Mouse (Mus musculus) telencephalon, adult 2 months (tissue): Measurements from ENCODE around the gene Col8a1.

Experiments used
- DNase-seq: peaks from one replicate; pipeline ENCODE4 v3.0.0-alpha.2; 2011; ENCODE audit warnings: low read depth, low spot score

Gene Col8a1

GRCm38 (mm10) chr16:57754526-57755125 is at the start of gene Col8a1:
TSS of gene Col8a1 (minus strand) at chr16:57754737.
- no peak for DNase-seq

- DNase-seq, result no peak
These were observed 47.3 kb upstream of the Col8a1 start for GRCm38 (mm10) chr16:57801886-57802285.

DNA sequence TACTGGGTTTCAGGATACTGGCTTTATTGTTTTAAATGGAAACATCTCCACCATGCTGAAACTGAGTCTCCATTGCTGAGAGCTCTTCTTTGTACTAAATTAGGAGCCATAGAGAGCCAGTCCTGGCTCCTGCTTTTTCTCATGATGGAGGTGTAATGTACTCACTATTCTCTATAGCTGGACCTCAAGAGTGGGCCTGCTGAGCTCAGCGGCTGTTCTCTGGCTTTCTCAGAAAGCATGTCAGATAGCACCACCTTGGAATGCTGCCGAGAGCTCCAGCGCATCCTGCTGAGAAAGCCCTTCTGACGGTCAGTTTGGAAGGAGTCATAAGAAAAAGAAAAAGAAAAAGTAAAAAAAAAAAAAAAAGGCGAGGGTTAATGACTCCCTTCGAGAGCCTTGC is 41.8 kb upstream of the Col8a1 start:
- DNase-seq, result no peak

DNA sequence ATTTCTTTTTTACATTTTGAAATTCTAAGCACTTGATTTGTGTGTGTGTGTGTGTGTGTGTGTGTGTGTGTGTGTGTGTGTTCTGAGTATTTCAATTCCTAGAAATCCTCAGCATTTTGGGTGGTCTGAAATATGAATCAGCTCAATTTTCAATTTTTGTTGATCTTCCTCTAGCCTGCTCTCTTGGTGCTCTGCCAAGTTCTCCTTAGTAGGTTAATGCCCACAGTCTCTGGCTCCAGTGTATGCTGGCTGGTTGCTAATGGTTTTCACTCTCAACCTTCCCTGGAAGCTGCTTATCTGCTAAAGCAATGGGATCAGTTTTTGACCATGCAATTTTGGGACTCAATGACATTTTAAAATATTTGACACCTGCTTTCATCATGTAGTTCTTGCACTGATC is 24.5 kb upstream of the Col8a1 start:
- DNase-seq, result no peak

- DNase-seq, result no peak
These were observed 11.1 kb upstream of the Col8a1 start for GRCm38 (mm10) chr16:57765615-57766014.

DNA sequence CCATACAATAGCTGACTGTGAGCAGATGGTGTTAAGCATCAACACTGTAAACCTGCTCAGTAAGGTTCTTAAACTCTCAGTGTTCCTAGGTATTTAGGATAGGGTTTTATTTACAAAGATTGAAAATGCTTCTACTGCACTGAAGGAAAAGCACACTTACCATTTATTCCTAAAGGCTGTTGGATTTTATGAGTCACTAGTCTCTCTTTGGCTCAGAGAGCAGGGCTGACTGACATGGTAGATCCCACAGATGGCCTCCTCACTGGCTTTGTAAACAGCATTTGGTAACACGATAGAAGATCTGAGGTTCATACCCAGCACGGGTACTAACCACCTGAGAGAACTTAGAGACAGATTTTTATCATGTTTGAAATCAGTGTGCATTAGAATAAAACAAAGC is 5.3 kb upstream of the Col8a1 start:
- DNase-seq, result no peak

DNA sequence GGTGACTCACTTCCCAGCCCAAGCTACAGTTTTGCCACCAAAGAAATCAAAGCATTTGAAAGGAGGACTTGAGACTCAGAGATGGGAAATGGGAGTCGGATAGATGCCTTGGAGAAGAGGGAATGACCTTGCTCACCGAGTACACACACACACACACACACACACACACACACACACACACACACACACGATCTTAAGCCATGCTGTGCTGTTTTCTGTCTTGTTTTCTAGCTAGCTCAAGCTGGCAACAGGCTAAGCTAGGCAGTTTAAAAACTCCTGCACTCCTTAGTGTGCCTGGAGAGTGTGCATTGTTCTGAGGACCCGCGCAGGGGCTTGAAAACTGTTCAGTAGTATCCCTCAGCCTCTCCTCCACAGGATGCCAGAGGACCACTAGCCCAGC is 1.2 kb upstream of the Col8a1 start:
- DNase-seq, result no peak

DNA sequence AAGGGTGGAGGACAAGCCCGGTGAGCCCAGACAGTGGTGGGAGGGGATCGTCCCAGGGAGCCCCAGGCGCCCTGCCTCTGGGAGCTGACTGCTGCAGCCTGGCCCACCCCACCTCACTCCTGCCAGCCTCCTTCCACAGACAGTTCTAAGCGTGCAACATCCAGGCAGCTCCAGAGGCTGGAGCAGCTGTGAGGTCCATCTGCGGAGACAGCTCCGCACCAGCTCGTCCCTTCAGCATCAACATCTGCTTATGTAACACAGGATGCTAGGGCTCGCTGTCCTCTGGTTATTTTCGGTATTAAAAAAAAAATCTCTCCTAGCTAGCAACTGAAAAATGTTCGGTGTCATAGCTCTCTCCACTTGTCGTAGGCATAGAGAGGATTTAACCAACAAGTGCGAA is 704 bp upstream of the Col8a1 start:
- DNase-seq, result peak; percentile 57

DNA sequence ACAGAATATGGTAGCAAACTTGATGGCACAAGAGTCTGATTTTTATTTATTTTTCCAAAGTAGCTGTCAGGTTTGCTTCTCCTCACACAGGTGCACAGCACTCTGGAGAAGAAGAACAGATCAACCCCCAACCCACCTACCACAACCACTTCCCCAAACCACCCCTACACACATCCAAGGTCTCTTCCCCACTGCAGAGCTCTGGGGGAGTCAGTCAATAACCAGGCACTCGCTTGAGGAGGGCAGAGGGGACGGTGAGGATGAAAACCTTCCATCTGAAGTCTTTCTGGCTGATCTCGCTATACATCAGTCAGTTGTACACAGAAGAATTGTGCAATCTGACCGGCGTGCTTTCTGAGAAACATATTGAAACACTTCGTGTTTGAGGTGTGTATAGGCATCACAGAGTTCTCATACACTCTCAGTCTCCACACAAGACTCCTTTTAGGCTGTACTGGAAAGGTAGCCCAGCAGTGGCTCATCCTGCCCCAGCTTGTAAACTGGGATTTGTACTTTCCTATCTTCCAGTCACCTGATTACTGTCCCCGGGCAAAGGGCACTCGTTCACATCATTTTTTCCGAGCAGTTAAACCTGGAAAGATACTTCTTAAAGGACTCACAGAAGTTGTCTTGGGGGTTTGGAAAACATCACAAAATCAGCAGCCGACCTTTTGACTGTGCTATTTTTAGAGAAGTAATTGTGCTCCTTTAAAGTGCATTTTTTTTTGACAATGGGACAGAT is 827 bp downstream of the Col8a1 start:
- DNase-seq, result no peak

DNA sequence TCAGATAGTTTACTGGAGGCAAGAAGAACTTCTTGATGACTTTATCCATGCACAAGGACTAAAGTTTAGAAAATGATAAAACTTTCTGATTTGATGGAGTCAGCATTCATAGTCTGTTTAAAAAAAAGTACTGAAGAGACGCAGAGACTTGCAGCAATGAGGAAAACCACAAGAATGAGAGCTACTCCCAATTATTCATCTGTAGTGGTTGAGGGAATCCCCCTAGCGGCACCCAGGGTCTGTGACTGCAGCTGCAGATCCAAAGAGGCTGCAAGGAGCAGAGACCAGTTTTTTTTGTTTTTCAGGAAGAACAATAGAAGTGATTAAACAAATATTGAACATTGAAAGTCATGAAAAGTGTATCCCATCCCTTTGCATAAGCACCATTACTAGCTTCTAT is 4.0 kb downstream of the Col8a1 start:
- no peak for DNase-seq

DNA sequence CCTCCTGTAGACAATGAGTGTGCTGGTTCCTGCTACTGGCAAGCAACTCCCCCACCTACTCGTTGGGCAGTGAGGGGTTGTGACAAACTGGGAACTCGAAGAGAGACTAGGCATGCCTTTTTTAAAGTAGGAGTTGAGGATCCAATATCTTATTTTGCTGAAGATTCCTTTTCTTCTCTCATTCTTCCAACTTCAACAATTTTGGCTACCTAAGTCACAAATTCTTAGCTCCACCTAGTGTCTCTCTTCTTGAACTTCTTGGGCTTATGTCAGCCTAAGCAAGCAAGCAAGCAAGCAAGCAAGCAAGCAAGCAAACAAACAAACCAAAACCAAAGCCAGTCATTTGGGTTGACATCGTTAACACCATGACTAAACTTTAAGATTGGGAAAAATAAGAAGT is 6.4 kb downstream of the Col8a1 start:
- no peak for DNase-seq

- DNase-seq, result no peak
These were observed 7.0 kb downstream of the Col8a1 start for GRCm38 (mm10) chr16:57747357-57748056.

- DNase-seq, result no peak
These were observed 14.4 kb downstream of the Col8a1 start for GRCm38 (mm10) chr16:57740169-57740568.

DNA sequence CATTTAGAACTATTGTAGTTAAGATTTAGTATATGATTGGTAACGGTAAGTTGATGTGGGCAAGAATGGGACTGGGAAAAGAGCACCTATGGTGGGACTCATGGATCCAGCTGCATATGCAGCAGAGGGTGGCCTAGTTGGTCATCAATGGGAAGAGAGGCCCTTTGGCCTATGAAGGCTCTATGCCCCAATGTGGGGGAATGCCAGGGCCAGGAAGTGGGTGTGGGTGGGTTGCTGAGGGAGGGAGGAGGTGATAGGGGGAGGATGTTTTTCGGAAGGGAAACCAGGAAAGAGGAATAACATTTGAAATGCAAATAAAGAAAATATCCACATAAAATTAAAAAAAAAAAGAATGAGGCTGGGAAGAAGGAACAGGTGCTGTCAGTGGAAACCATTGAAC is 19.6 kb downstream of the Col8a1 start:
- no peak for DNase-seq

DNA sequence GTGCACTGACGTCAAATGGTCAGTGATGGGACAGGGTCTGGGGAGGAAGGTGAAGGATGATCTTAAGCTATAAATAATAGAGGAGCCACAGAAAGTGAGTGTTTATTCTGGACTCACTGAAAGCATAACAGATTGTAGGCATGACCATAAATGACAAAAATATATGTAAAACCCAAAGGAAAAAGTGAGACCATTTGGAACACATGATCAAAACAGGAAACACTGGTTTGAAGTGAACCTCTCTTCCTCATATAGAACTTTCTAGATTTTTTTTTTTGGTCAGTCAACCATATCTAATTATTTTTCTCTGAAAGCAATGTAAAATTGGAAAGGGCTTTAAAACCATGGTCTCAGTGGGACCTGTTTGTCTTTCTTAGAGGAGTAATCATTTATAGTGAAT is 21.0 kb downstream of the Col8a1 start:
- DNase-seq, result no peak

- no peak for DNase-seq
These were observed 21.4 kb downstream of the Col8a1 start for GRCm38 (mm10) chr16:57733139-57733538.

DNA sequence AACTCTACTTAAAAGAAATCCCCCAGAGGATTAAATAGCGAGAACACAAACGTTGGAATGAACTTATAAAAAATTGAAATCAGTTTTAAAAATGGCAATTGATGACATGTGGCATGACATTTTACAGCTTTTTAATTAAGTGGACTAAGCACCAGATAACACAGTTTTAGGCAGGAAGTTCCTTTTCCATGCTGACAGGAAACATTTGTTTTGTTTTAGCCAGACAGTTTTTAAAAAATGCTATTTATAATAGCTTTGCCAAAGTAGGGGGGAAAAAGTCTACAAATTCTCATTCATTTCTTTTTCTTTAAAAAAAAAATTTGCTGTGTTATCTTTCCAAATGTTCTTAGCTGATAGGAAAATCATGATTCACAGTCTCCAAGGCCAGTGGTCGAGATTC is 29.6 kb downstream of the Col8a1 start:
- DNase-seq, result no peak

DNA sequence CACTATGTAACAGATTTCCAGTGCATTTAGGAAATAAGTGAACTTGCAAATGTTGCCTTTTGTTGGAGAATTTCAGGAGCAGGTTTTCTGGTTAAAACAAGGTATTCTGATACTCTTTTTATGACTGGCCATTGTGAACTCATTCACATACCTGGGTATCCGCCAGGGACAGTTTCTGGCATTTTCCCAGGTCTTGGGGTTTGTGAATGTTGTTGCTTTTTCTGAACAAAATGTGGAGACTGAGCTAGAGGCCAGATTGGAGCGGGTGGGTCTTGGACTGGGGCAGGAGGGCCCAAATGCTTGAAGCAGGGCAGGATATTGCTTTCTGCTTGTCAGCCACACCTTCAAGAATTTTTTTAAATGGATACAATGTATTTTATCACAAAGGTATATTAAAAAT is 35.6 kb downstream of the Col8a1 start:
- DNase-seq, result no peak

GRCm38 (mm10) chr16:57698733-57699132 is 55.8 kb downstream of the Col8a1 start:
- DNase-seq, result no peak

- no peak for DNase-seq
These were observed 59.8 kb downstream of the Col8a1 start for GRCm38 (mm10) chr16:57694694-57695093.

- no peak for DNase-seq
These were observed 60.5 kb downstream of the Col8a1 start for GRCm38 (mm10) chr16:57693906-57694522.

- no peak for DNase-seq
These were observed 68.6 kb downstream of the Col8a1 start for GRCm38 (mm10) chr16:57685790-57686399.
